Mouse (Mus musculus): ENCODE data around the gene Polk. TPM values are rescaled to one million over a fixed set of nuclear protein-coding genes. Genes with fewer than 3 reads are reported as not detected.

Polk gene
- polyA plus RNA-seq, 1 experiment from 2014 or later: 9.8 TPM

GRCm38 (mm10) chr13:96465315-96465714, 77.1 kb downstream of the Polk start:
- H3K9me3 ChIP-seq: no peaks in the 10 kb centered on the region
- ATAC-seq (ENCODE audit: insufficient number of reproducible peaks, insufficient read depth, low FRiP score, low TSS enrichment, low read depth): no peak
- H3K36me3 ChIP-seq: no peaks in the 10 kb centered on the region
- H3K4me3 ChIP-seq (replicated peaks): no peak overlapping the region
- H3K4me1 ChIP-seq (replicated peaks): no peaks in the 10 kb centered on the region
- no peaks in the 10 kb centered on the region for H3K27me3 ChIP-seq
- no peak overlapping the region for H3K4me2 ChIP-seq
- H3K27ac ChIP-seq: no peak overlapping the region
- no peak overlapping the region for H3K9ac ChIP-seq (replicated peaks)
- WGBS: 37% methylated on average over 5 of the region's 5 CpGs

DNA sequence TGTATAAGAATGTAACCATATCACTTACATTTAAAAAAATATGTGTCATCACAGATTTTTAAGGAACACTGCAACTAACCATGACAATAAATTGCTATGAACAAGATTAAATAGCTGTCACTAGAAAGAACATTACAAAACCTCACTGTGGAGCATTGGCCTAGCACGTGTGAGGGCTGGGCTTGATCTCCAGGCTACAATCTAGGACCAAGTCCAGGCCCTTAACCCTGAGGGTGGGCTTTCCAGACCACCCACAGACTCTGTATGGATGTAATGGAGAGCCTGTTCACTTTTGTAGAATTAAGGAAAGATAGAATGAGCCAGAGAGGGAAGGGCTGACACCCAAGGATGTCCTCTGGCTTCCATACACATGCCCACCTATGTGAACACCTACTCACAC, 79.7 kb downstream of the Polk start:
- Histone ChIP-seq H3K36me3 (no peaks in the 10 kb centered on the region), H3K4me1 (replicated peaks) (no peaks in the 10 kb centered on the region), H3K4me3 (replicated peaks) (no peak overlapping the region), H3K27ac (no peak overlapping the region), H3K4me2 (no peak overlapping the region), H3K9ac (replicated peaks) (no peak overlapping the region), H3K9me3 (no peaks in the 10 kb centered on the region), H3K27me3 (no peaks in the 10 kb centered on the region)
- 76% methylated on average over 1 of the region's 1 CpGs for WGBS
- ATAC-seq (ENCODE audit: insufficient number of reproducible peaks, insufficient read depth, low FRiP score, low TSS enrichment, low read depth): no peak

DNA sequence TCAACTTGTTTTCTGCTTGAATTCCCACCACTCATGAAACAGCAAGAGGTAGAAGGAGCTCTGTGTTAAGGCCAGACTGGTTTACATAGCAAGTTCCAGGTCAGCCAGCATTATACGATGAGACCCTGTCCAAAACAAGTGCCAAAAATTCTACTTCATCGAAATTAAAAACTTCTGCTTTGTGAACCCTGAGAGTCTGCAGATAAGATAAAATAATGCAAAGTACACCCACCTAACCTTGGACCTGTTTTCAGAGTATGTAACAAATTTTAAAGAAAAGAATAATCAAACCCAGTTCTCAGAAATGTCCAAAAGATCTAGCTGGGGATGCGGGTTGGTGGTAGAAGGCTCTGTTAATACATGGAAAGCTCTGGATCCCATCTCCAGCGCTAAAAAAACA, 83.8 kb downstream of the Polk start:
- 82% methylated on average over 4 of the region's 4 CpGs for WGBS
- no peak overlapping the region for H3K4me3 ChIP-seq (replicated peaks)
- no peak overlapping the region for H3K4me2 ChIP-seq
- ATAC-seq (ENCODE audit: insufficient number of reproducible peaks, insufficient read depth, low FRiP score, low TSS enrichment, low read depth): no peak
- no peak overlapping the region for H3K9ac ChIP-seq (replicated peaks)
- no peaks in the 10 kb centered on the region for H3K27me3 ChIP-seq
- H3K27ac ChIP-seq: no peak overlapping the region
- H3K36me3 ChIP-seq: no peaks in the 10 kb centered on the region
- H3K9me3 ChIP-seq: no peaks in the 10 kb centered on the region
- H3K4me1 ChIP-seq (replicated peaks): no peaks in the 10 kb centered on the region

- Histone ChIP-seq H3K27me3 (no peaks in the 10 kb centered on the region), H3K4me3 (replicated peaks) (no peak overlapping the region), H3K27ac (no peak overlapping the region), H3K9ac (replicated peaks) (no peak overlapping the region), H3K4me1 (replicated peaks) (no peaks in the 10 kb centered on the region), H3K36me3 (no peaks in the 10 kb centered on the region), H3K4me2 (no peak overlapping the region), H3K9me3 (no peaks in the 10 kb centered on the region)
- ATAC-seq (ENCODE audit: insufficient number of reproducible peaks, insufficient read depth, low FRiP score, low TSS enrichment, low read depth): no peak
- WGBS: 85% methylated on average over 5 of the region's 5 CpGs
Measured at GRCm38 (mm10) chr13:96458018-96458417, 84.4 kb downstream of the Polk start.

DNA sequence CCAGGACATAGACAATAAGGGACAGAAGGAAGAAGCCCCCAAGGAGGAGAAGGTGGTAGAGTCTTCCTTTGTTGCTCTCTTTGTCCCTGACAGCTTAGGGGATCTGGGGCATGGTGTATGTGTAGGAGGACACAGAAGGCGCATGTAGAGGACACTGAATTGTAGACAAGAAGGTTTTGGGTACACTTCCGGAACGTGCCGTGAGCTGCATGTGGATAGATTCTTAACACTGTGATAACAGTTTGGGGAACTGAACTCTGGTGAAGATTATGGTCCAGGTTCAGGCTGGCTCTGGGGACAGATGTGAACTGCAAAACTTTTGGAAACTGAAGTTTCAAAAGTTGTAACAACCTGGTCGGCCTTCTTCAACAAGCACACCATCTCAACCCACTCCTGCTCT, 84.8 kb downstream of the Polk start:
- Histone ChIP-seq H3K27ac (no peak overlapping the region), H3K9ac (replicated peaks) (no peak overlapping the region)

GRCm38 (mm10) chr13:96454288-96454687, 88.1 kb downstream of the Polk start:
- H3K9ac ChIP-seq (replicated peaks): no peak overlapping the region
- no peak overlapping the region for H3K4me3 ChIP-seq (replicated peaks)
- H3K4me1 ChIP-seq (replicated peaks): no peaks in the 10 kb centered on the region
- no peaks in the 10 kb centered on the region for H3K27me3 ChIP-seq
- no peaks in the 10 kb centered on the region for H3K9me3 ChIP-seq
- no peak overlapping the region for H3K4me2 ChIP-seq
- ATAC-seq (ENCODE audit: insufficient number of reproducible peaks, insufficient read depth, low FRiP score, low TSS enrichment, low read depth): no peak
- 80% methylated on average over 3 of the region's 3 CpGs for WGBS
- H3K27ac ChIP-seq: no peak overlapping the region
- no peaks in the 10 kb centered on the region for H3K36me3 ChIP-seq

More for the DNA sequence above, 84.8 kb downstream of the Polk start:
- Histone ChIP-seq H3K27me3 (no peaks in the 10 kb centered on the region), H3K9me3 (no peaks in the 10 kb centered on the region), H3K4me2 (no peak overlapping the region), H3K4me3 (replicated peaks) (no peak overlapping the region), H3K36me3 (no peaks in the 10 kb centered on the region), H3K4me1 (replicated peaks) (no peaks in the 10 kb centered on the region)
- no peak for ATAC-seq (ENCODE audit: insufficient number of reproducible peaks, insufficient read depth, low FRiP score, low TSS enrichment, low read depth)
- 91% methylated on average over 5 of the region's 5 CpGs for WGBS

DNA sequence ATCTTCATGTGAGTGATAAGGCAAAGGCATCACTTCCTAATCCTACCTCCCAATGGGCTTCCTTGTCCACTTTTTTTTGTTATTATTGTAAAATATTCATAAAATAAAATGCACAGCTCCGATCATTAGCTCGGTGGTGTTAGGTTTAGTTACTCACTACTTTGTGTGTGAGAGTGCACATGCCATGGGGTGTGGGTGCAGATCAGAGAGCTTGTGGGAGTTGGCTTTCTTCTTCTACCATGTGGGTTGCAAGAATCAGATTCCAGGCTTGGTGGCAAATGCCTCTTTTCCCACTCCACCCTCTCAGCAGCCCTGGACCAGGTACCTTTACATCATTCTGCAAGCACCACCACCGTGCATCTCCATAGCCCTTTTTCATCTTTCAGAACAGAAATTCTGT, 89.8 kb downstream of the Polk start:
- H3K27me3 ChIP-seq: no peaks in the 10 kb centered on the region
- 89% methylated on average over 3 of the region's 3 CpGs for WGBS
- no peak overlapping the region for H3K9ac ChIP-seq (replicated peaks)
- H3K27ac ChIP-seq: no peak overlapping the region
- H3K36me3 ChIP-seq: no peaks in the 10 kb centered on the region
- no peak overlapping the region for H3K4me3 ChIP-seq (replicated peaks)
- H3K9me3 ChIP-seq: no peaks in the 10 kb centered on the region
- H3K4me2 ChIP-seq: no peak overlapping the region
- ATAC-seq (ENCODE audit: insufficient number of reproducible peaks, insufficient read depth, low FRiP score, low TSS enrichment, low read depth): no peak
- no peaks in the 10 kb centered on the region for H3K4me1 ChIP-seq (replicated peaks)

GRCm38 (mm10) chr13:96451386-96452140, 90.8 kb downstream of the Polk start:
- Histone ChIP-seq H3K9ac (replicated peaks) (no peak overlapping the region), H3K9me3 (no peaks in the 10 kb centered on the region), H3K27ac (no peak overlapping the region; the same call in 1 of the 2 replicates), H3K4me1 (replicated peaks) (no peaks in the 10 kb centered on the region), H3K27me3 (no peaks in the 10 kb centered on the region), H3K36me3 (no peaks in the 10 kb centered on the region), H3K4me3 (replicated peaks) (no peak overlapping the region), H3K4me2 (no peak overlapping the region)
- no peak for ATAC-seq (ENCODE audit: insufficient number of reproducible peaks, insufficient read depth, low FRiP score, low TSS enrichment, low read depth)
- 89% methylated on average over 11 of the region's 11 CpGs for WGBS

GRCm38 (mm10) chr13:96450869-96451268, 91.5 kb downstream of the Polk start:
- no peak for ATAC-seq (ENCODE audit: insufficient number of reproducible peaks, insufficient read depth, low FRiP score, low TSS enrichment, low read depth)

GRCm38 (mm10) chr13:96450205-96450856, 92.0 kb downstream of the Polk start:
- Histone ChIP-seq H3K4me2 (no peak overlapping the region), H3K9ac (replicated peaks) (no peak overlapping the region), H3K4me3 (replicated peaks) (no peak overlapping the region), H3K36me3 (no peaks in the 10 kb centered on the region), H3K9me3 (no peaks in the 10 kb centered on the region), H3K27ac (no peak overlapping the region), H3K27me3 (no peaks in the 10 kb centered on the region), H3K4me1 (replicated peaks) (no peaks in the 10 kb centered on the region)
- WGBS: 87% methylated on average over 11 of the region's 11 CpGs
- ATAC-seq (ENCODE audit: insufficient number of reproducible peaks, insufficient read depth, low FRiP score, low TSS enrichment, low read depth): no peak

More at GRCm38 (mm10) chr13:96450869-96451268, 91.5 kb downstream of the Polk start:
- no peak overlapping the region for H3K4me2 ChIP-seq
- H3K4me1 ChIP-seq (replicated peaks): no peaks in the 10 kb centered on the region
- no peak overlapping the region for H3K27ac ChIP-seq
- WGBS: 92% methylated on average over 7 of the region's 7 CpGs
- no peak overlapping the region for H3K4me3 ChIP-seq (replicated peaks)
- no peaks in the 10 kb centered on the region for H3K9me3 ChIP-seq
- H3K36me3 ChIP-seq: no peaks in the 10 kb centered on the region
- H3K9ac ChIP-seq (replicated peaks): no peak overlapping the region
- no peaks in the 10 kb centered on the region for H3K27me3 ChIP-seq

DNA sequence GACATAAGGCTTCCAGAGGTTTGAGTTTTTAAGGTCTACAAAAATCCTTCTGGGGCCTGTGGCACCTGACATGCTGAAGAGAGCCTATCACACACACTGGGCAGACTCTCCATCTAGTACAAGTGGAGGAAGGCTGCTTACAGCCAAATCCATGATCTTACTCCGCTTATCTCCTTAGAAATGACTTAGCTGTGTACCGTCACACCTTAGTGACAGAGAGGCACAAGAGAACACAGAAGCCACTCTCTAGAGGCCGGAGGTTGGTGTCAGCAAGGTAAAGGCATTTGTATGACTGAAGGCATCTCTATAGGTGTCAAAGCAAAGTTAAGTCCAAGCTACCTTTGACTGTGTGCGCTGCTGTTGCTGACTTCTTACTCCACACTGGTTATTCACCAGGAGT, 101.9 kb downstream of the Polk start:
- Histone ChIP-seq H3K9me3 (no peaks in the 10 kb centered on the region), H3K27me3 (no peaks in the 10 kb centered on the region), H3K9ac (replicated peaks) (no peak overlapping the region), H3K4me3 (replicated peaks) (no peak overlapping the region), H3K36me3 (no peaks in the 10 kb centered on the region), H3K27ac (no peak overlapping the region), H3K4me1 (replicated peaks) (peaks cover 3% of the 10 kb centered on the region), H3K4me2 (no peak overlapping the region)
- no peak for ATAC-seq (ENCODE audit: insufficient number of reproducible peaks, insufficient read depth, low FRiP score, low TSS enrichment, low read depth)
- WGBS: 92% methylated on average over 4 of the region's 4 CpGs

DNA sequence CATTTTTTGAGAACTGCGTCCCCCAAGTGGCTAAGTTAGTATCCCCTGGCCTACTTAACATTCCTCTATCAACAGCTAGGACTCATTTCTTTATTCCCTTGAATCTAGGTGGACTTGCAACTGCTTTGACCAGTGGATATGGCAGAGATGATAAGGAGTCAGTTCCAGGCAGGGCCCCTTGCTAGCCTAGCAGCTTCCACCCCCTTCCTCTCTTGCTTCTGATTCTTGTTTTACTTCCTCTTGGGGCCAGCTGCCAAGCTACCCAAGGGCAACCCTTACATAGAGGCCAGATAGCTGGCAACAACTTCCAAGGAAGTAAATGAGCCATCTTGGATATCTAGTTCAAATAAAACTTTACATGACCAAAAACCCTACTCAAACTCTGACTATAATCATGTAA, 105.5 kb downstream of the Polk start:
- H3K36me3 ChIP-seq: no peaks in the 10 kb centered on the region
- no peak for ATAC-seq (ENCODE audit: insufficient number of reproducible peaks, insufficient read depth, low FRiP score, low TSS enrichment, low read depth)
- H3K4me1 ChIP-seq (replicated peaks): peaks cover 13% of the 10 kb centered on the region
- no peak overlapping the region for H3K4me3 ChIP-seq (replicated peaks)
- no peak overlapping the region for H3K27ac ChIP-seq
- H3K27me3 ChIP-seq: no peaks in the 10 kb centered on the region
- H3K9ac ChIP-seq (replicated peaks): no peak overlapping the region
- 88% methylated on average over 1 of the region's 1 CpGs for WGBS
- no peak overlapping the region for H3K4me2 ChIP-seq
- H3K9me3 ChIP-seq: no peaks in the 10 kb centered on the region
